Mouse (Mus musculus) A20 (cell line): ENCODE measurements at regions not wholly inside any gene's neighbourhood (a gene's known extent, or its start where the extent isn't known, plus 50 kb on each side); places are given as distances from the start of the nearest gene placed in this dataset.

ENCODE experiments used
- DNase-seq: peaks from one replicate; pipeline ENCODE4 v3.0.0-alpha.2; 2011; ENCODE audit warnings: low read depth, low spot score

DNA sequence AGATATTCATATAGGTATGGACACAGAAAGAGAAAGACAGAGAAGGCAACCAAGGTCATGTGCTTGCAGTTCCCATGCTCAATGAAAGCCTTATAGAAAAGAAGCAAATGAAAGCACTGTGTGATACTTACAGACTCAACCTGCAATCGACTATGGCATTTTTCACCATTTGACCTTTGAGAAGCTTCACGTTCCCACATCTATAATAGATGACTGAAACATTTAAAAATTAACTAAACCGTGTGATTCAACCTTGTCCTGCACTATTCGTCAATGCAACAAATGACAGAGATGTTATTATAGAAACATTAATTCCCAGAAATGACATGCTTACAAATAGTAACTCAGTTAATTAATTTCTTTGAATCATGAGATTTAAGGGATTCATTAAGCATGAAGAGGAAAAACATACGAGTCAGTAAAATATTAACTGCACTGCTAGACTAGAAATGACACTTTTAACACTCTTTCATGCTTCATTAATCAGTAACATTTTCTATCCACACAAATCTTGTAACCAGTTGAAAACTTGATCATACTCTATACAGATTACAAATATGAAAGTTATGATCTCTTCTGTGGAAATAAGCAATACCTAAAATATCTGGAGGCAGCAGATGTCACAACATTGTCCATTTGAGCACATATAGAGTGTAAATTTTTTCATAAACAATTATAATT is 545.2 kb upstream of the N6amt1 start:
- no peak for DNase-seq

DNA sequence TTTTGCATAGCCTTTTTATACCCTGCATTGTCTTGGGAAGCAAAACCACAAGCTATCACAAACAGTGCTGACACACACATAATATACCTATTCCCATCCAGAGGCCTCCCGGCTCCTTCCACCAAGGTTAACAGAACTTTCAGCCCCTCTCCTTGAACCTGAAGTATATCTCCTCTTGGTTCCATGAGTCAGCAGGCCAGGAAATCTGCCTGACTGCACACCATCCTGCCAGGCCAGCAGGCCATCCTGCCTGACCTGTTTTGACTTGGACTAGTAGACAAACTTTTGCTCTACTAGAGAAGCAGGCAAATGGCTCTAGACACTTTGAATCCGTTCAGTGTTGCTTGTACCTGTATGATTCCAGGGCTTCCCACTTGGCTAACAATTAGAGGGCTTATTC is 547.6 kb upstream of the N6amt1 start:
- DNase-seq, result no peak

DNA sequence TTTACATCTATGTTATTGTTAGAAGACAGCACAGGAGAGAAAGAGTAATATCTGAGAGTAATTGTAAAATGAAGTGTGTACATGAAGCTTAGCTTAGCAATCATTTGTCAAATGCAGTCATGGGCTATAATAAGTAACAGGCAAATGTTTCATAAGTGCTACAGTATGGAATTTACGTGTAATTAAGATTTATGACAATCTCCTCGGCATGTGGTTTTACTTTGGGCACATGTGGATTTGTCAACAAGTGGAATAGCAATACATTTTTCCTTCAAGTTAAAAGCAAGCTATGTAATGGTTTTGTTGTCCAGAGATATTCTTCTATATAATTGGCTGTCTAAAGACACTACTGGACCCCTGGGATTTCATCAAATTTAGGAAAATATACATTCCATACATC is 577.9 kb upstream of the N6amt1 start:
- DNase-seq, result no peak

DNA sequence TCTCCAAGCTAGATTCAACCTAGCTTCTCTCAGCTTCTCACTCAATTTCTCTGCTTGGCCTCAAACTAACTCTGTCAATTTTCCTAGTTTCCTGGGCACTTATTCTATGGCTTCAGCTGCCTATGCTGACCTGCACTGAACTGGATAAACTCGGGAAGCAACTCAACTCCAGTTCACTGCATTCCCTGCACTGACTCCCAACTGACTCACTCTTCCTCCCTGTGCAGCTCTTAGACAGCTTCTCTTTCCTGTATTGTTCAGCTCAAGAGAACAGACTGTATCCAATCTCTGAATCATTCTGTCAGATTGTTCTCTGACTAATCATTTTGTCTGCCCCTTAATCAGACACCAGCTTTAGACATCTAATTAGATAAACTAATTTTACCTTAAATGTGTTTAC is 581.4 kb upstream of the N6amt1 start:
- no peak for DNase-seq

- no peak for DNase-seq
Measured at GRCm38 (mm10) chr16:86768912-86769311, 585.1 kb upstream of the N6amt1 start.

DNA sequence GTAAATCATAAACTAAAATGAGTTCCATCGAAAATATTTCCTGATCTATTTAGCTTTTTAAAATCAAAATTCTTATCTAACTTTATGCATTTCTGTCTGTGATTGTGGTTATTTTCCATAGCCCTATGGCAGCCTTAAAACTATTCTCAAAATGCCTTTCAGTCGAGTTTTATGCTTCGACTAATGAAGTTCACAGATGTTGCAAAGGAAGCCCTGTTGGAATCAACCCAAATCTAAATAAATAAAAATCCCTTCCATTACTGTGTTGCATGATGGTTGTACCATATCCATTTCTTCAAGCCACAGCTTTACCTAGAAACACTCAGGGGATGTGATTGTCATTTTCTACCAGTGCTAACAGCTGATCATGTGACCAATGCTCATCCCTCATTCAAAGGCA is 585.6 kb upstream of the N6amt1 start:
- DNase-seq, result no peak

GRCm38 (mm10) chr16:86765974-86766373 is 588.0 kb upstream of the N6amt1 start:
- no peak for DNase-seq

DNA sequence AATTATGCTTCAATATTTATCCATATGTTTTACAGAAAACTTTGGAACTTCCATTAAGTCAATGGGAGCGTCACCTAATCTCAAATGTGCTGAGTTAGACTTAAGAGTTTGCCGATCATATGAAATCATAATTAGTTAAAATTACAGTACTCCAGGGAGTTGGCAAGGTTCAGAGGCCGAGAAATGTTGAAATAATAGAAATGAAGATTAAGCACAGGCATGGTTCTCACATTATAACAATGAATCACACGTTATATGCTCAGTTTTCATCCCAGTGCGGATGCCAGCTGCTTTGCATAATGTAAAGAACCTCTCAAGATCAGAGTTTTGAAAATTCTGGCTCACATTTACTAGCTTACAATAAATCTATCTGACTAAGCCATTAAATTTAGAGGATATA is 612.7 kb upstream of the N6amt1 start:
- DNase-seq, result no peak

GRCm38 (mm10) chr16:86718982-86719771 is 634.8 kb upstream of the N6amt1 start:
- DNase-seq, result peak; percentile 1

GRCm38 (mm10) chr16:86718353-86718752 is 635.6 kb upstream of the N6amt1 start:
- DNase-seq, result no peak

DNA sequence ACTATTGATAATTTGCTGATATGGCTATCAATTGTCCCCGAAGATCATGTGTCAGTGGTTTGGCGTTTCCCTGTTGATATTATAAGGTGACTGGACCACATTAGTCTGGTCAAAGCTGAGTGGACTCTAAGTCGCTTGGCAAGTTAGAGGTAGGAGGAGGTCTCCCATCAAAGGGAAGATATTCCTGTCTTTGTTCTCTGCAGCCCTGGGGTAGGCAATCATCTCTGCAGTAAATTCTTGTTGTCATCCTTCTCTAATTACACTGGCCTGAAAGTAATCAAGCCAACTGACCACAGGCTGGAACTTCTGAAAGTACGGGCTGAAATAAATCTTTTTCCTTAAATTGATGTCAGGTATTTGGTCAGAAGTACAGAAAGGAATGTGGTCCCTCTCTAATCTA is 652.3 kb upstream of the N6amt1 start:
- DNase-seq, result no peak

DNA sequence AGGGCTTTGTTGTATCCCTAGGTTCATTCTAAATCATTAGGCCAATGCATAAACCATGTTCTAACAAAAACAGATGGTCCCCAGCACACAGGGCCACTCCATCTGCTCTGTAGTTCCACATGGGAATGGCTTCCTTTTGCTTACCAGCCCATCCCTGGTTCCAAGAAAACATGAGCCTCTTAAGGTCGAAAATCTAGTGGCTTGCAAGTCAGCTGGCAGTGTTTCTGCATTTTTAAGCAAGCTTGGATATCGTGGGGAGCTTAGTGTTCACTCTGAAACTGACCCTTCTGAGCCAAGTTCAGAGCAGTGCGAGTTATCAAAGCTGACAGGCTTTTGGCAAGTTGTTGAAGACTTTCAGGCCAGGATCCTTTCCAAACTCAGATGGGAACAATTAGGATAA is 659.5 kb upstream of the N6amt1 start:
- no peak for DNase-seq

DNA sequence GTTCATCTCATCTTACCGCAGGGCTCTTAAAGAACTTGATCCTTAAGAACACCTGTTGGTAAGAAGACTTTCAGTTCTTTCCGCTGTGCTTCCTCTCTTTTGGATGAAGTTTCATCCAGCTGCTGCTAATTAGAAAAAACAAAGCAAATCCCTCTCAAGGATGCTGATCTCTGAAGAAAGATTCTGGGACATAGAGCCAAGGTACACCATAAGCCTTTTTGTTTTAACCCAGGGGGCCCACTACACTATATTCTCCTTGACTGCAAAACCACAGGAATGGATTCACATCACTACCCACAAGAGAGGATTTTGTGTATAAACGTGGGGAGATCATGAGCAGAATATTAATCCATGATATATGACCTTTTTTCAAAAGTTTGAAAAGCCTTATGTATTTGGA is 694.8 kb upstream of the N6amt1 start:
- no peak for DNase-seq

- DNase-seq, result no peak
Measured at GRCm38 (mm10) chr16:86647316-86647715, 706.7 kb upstream of the N6amt1 start.

GRCm38 (mm10) chr16:86646753-86647152 is 707.2 kb upstream of the N6amt1 start:
- DNase-seq, result no peak

GRCm38 (mm10) chr16:86645436-86645835 is 708.5 kb upstream of the N6amt1 start:
- no peak for DNase-seq

- DNase-seq, result peak; percentile 31
Measured at GRCm38 (mm10) chr16:86644912-86645312, 709.1 kb upstream of the N6amt1 start.

- no peak for DNase-seq
Measured at GRCm38 (mm10) chr16:86604166-86604565, 702.5 kb upstream of the Adamts5 start.

GRCm38 (mm10) chr16:86594992-86595391 is 693.4 kb upstream of the Adamts5 start:
- no peak for DNase-seq

GRCm38 (mm10) chr16:86586044-86586443 is 684.4 kb upstream of the Adamts5 start:
- DNase-seq, result no peak

DNA sequence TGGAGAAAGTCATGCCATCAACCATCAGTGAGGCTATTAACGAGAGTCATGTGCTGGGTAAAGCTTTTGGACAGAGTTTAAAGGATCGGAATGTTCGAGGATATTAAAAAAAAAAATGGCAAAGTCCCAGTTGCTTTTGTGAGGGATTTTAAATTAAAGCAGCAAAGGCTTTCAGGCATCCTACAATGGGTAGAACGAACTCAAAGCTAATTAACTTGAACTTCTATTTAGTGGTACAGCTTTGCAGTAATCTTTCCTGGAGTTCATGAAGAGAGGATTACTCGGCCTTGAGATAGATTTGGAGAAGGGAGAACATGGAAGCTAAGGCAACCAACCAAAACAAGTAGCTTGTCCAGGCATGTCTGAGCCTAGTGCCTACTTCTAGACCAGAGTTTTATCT is 676.7 kb upstream of the Adamts5 start:
- DNase-seq, result no peak

DNA sequence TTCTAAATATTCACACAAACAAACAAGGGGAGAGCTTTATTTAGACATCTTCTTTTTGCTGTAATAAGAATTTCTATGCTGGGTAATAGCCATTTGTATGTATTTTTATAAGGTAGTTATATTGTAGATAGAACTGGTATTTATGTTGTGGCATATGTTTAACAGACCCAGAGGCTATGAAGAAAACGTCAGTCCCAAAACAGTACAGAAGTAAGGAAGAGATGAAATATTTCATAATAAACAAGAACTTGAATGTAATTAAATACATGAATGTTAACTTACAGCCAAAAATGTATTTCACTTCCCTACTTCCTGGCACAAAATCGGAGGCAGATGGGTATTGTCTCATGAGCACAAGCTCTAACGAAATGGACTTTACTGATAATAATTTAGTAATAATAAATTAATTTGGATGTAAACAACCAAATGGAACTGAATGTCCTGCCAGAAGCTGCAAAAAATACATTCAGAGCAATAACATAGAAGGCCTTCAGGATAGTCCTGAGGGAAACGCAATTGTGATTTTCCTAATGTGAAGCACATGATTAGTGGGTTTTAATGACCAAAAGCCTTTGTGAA is 645.9 kb upstream of the Adamts5 start:
- DNase-seq, result no peak

GRCm38 (mm10) chr16:86546905-86547304 is 645.3 kb upstream of the Adamts5 start:
- no peak for DNase-seq
